Mouse (Mus musculus) ZHBTc4 (cell line): ENCODE measurements around the gene Fcf1.

Source experiments
- DNase-seq: peaks from one replicate; pipeline ENCODE4 v3.0.0-alpha.2; 2011; ENCODE audit warnings: low read depth, low spot score

The Fcf1 gene

GRCm38 (mm10) chr12:84970428-84971096, at the start of gene Fcf1, which contains the start of gene Arel1:
Gene Fcf1 (plus strand): TSS chr12:84970897.
Gene Arel1 (minus strand): TSS chr12:84970900.
- peak; percentile 95 for DNase-seq

GRCm38 (mm10) chr12:84921881-84922419, 48.7 kb upstream of the Fcf1 start:
- DNase-seq, result no peak

GRCm38 (mm10) chr12:84924324-84924723, 46.4 kb upstream of the Fcf1 start:
- DNase-seq, result no peak

- no peak for DNase-seq
Observed at GRCm38 (mm10) chr12:84926542-84926941, 44.2 kb upstream of the Fcf1 start.

- peak; percentile 55 for DNase-seq
Observed at GRCm38 (mm10) chr12:84932210-84932609, 38.5 kb upstream of the Fcf1 start.

- no peak for DNase-seq
Observed at GRCm38 (mm10) chr12:84935343-84935742, 35.4 kb upstream of the Fcf1 start.

- DNase-seq, result no peak
Observed at GRCm38 (mm10) chr12:84939117-84939516, 31.6 kb upstream of the Fcf1 start.

- no peak for DNase-seq
Observed at GRCm38 (mm10) chr12:84940343-84940742, 30.4 kb upstream of the Fcf1 start.

- DNase-seq, result no peak
Observed at GRCm38 (mm10) chr12:84941717-84942116, 29.0 kb upstream of the Fcf1 start.

GRCm38 (mm10) chr12:84943006-84943952, 27.4 kb upstream of the Fcf1 start:
- DNase-seq, result no peak

- no peak for DNase-seq
Observed at GRCm38 (mm10) chr12:84944150-84944812, 26.4 kb upstream of the Fcf1 start.

GRCm38 (mm10) chr12:84944813-84945553, 25.7 kb upstream of the Fcf1 start:
- no peak for DNase-seq

GRCm38 (mm10) chr12:84947894-84948583, 22.7 kb upstream of the Fcf1 start:
- DNase-seq, result no peak

- no peak for DNase-seq
Observed at GRCm38 (mm10) chr12:84948584-84949285, 22.0 kb upstream of the Fcf1 start.

GRCm38 (mm10) chr12:84950763-84951162, 19.9 kb upstream of the Fcf1 start:
- no peak for DNase-seq

GRCm38 (mm10) chr12:84951531-84951930, 19.2 kb upstream of the Fcf1 start:
- DNase-seq, result no peak

- no peak for DNase-seq
Observed at GRCm38 (mm10) chr12:84952351-84952750, 18.3 kb upstream of the Fcf1 start.

GRCm38 (mm10) chr12:84956317-84956716, 14.4 kb upstream of the Fcf1 start:
- no peak for DNase-seq

- no peak for DNase-seq
Observed at GRCm38 (mm10) chr12:84958794-84959356, 11.8 kb upstream of the Fcf1 start.

- no peak for DNase-seq
Observed at GRCm38 (mm10) chr12:84962606-84963005, 8.1 kb upstream of the Fcf1 start.
